Mouse (Mus musculus) myocyte (in vitro differentiated cells): ENCODE measurements at regions not wholly inside any gene's neighbourhood (a gene's known extent, or its start where the extent isn't known, plus 50 kb on each side); places are given as distances from the start of the nearest gene placed in this dataset.

Source experiments
- CEBPB ChIP-seq: IDR thresholded peaks from 2 replicates; pipeline ENCODE4 v1.6.1; 2011; ENCODE audit warnings: mild to moderate bottlenecking, moderate library complexity; ENCODE audit not compliant: poor library complexity, insufficient read depth, severe bottlenecking
- E2F4 ChIP-seq: IDR thresholded peaks from one replicate; pipeline ENCODE4 v1.6.1; 2011; ENCODE audit warnings: mild to moderate bottlenecking, control low read depth, moderate library complexity; ENCODE audit not compliant: insufficient read depth
- MAX ChIP-seq: IDR thresholded peaks from one replicate; pipeline ENCODE4 v1.6.1; 2011; ENCODE audit warnings: low read depth, mild to moderate bottlenecking, control low read depth
- MYOD1 ChIP-seq, 3 experiments: IDR thresholded peaks; one replicate each; pipeline ENCODE4 v1.6.1; 2011; ENCODE audit warnings: control low read depth in 2 of 3, low read depth in 2 of 3, mild to moderate bottlenecking in 2 of 3, moderate library complexity in 1 of 3; ENCODE audit not compliant: insufficient read length in 2 of 3, control insufficient read depth in 1 of 3
- MYOG ChIP-seq, 3 experiments: IDR thresholded peaks; one replicate each; pipeline ENCODE4 v1.6.1; 2011; ENCODE audit warnings: control low read depth in 2 of 3, low read depth in 2 of 3, mild to moderate bottlenecking in 2 of 3; ENCODE audit not compliant: insufficient read length in 2 of 3, control insufficient read depth in 1 of 3, insufficient read depth in 1 of 3
- POLR2A ChIP-seq: IDR thresholded peaks from one replicate; pipeline ENCODE4 v1.6.1; 2011; ENCODE audit warnings: low read depth, mild to moderate bottlenecking, control low read depth, moderate library complexity; ENCODE audit not compliant: insufficient read length
- POLR2AphosphoS2 ChIP-seq: IDR thresholded peaks from one replicate; pipeline ENCODE4 v1.6.1; 2011; ENCODE audit warnings: low read depth, control low read depth; ENCODE audit not compliant: insufficient read length
- REST ChIP-seq: IDR thresholded peaks from one replicate; pipeline ENCODE4 v1.6.1; 2011; ENCODE audit warnings: mild to moderate bottlenecking, control low read depth, moderate library complexity; ENCODE audit not compliant: insufficient read depth, insufficient read length
- SRF ChIP-seq: IDR thresholded peaks from one replicate; pipeline ENCODE4 v1.6.1; 2011; ENCODE audit warnings: low read depth; ENCODE audit not compliant: control insufficient read depth, insufficient read length
- TCF12 ChIP-seq: IDR thresholded peaks from one replicate; pipeline ENCODE4 v1.6.1; 2011; ENCODE audit warnings: mild to moderate bottlenecking, control low read depth; ENCODE audit not compliant: poor library complexity, insufficient read depth, severe bottlenecking
- TCF3 ChIP-seq: IDR thresholded peaks from one replicate; pipeline ENCODE4 v1.6.1; 2011; ENCODE audit warnings: low read depth, control low read depth; ENCODE audit not compliant: insufficient read length
- USF1 ChIP-seq: IDR thresholded peaks from one replicate; pipeline ENCODE4 v1.6.1; 2011; ENCODE audit warnings: low read depth, mild to moderate bottlenecking, control low read depth, moderate library complexity

DNA sequence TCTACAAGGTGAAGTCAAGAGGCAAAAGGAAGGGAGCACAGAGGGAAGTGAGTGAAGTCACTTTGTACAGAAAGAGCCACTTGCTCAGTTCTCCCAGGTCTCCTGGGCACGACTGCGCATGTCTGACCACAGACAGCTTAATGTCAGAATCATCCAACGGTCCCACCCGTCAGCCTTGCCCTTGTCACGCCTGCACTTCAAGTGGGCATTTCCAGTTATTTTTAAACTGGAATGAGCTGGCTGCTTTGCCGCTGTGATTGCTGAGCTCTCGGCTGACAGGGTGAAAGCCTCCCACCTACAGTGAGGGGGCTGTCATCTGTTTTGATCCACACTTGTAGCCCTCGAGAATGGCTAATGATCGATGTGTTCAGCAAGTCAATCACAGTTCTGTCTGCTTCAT lies 302.8 kb upstream of the Zmiz1 start:
- TF ChIP-seq POLR2AphosphoS2 (no peak), POLR2A (no peak), TCF3 (no peak), TCF12 (no peak), MYOG (IDR thresholded peaks at IDR 0.05; ENCODE audit: control insufficient read depth in 1 of 3, insufficient read depth in 1 of 3, insufficient read length in 2 of 3, low read depth in 2 of 3) (no peak), REST (no peak), USF1 (no peak), SRF (no peak), E2F4 (no peak), CEBPB (no peak), MAX (no peak), MYOD1 (IDR thresholded peaks at IDR 0.05; ENCODE audit: control insufficient read depth in 1 of 3, insufficient read length in 2 of 3, low read depth in 2 of 3) (no peak)
